Mouse (Mus musculus) neural tube, embryonic 12.5 days (tissue): Measurements from ENCODE around the gene Dis3l2. TPM values are rescaled to one million over a fixed set of nuclear protein-coding genes. Genes with fewer than 3 reads are reported as not detected.

Experiments used
- ATAC-seq: fragments of 200-750 bp; cut with Nextera tagmentation; 2 replicates; pipeline ENCODE4 v1.8.0; 2017; ENCODE audit warnings: low read depth, mild to moderate bottlenecking, moderate TSS enrichment, moderate library complexity; ENCODE audit not compliant: low FRiP score
- H3K27ac ChIP-seq: fragments of 300-500 bp; sonication (generic); 2 replicates; pipeline ENCODE4 v1.5.1; 2016
- H3K27me3 ChIP-seq: fragments of 300-500 bp; sonication (generic); replicated peaks from 2 replicates; pipeline ENCODE4 v1.6.1; 2016; ENCODE audit warnings: mild to moderate bottlenecking
- H3K36me3 ChIP-seq: fragments of 300-500 bp; sonication (generic); 2 replicates; pipeline ENCODE4 v1.6.1; 2016; ENCODE audit warnings: mild to moderate bottlenecking
- H3K4me1 ChIP-seq: fragments of 300-500 bp; sonication (generic); 2 replicates; pipeline ENCODE4 v1.6.1; 2016
- H3K4me2 ChIP-seq: fragments of 300-500 bp; sonication (generic); replicated peaks from 2 replicates; pipeline ENCODE4 v1.6.1; 2016; ENCODE audit warnings: mild to moderate bottlenecking
- H3K4me3 ChIP-seq: fragments of 300-500 bp; sonication (generic); 2 replicates; pipeline ENCODE4 v1.5.1; 2016
- H3K9ac ChIP-seq: fragments of 300-500 bp; sonication (generic); 2 replicates; pipeline ENCODE4 v1.6.1; 2016; ENCODE audit warnings: mild to moderate bottlenecking
- H3K9me3 ChIP-seq: fragments of 300-500 bp; sonication (generic); 2 replicates; pipeline ENCODE4 v1.6.1; 2016; ENCODE audit warnings: mild to moderate bottlenecking
- WGBS: fragments of 180-500 bp; shearing (Covaris S2); methylation state at CpG from one replicate; pipeline ENCODE4 v1.1.7; 2016; 5-methylcytosine and 5-hydroxymethylcytosine counted together
- polyA plus RNA-seq: library from polyadenylated mRNA; unstranded; fragments of >200 nt; fragmentation: Nextera tagmentation; extraction: Ambion mirVana; gene quantifications from 2 replicates; pipeline ENCODE4 v1.2.1, GENCODE M21; 2016

Gene Dis3l2
- 38.7 and 40.7 TPM in 2 replicates for polyA plus RNA-seq

DNA sequence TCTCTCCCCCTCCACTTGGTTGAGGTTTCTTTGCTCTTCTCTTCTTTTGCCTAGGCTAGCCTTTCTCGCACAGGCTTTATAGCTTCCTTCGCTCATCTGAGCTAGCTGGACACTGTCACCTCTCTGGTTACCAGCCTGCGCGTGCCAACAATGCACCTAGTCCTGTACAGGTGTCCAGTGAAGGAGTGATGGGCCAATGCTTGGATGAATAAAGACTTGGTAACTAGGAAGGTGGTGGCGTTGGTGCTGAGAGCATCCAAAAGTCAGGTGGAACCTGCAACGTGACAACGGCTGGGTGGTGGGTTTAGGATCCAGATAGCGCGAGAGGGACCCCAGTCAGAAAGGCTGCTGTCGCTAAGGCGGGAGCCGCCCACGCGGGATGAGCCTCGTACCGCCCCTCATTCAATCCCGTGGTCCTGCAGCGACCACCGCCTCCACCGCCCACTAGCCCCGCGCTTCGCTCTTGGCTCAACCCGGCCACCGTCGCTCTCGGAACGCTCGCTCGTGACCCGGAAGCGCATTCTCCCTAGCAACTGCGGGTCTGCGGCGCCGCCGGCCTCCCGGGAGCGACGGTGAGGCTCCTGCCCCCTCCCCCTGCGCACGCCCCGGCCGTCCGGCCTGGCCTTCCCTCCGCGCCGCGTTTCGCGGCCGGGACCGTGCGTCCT, at the start of gene Dis3l2:
TSS of gene Dis3l2 (plus strand) at position 509 of the 665 bp plus-strand sequence.
- 3% methylated on average over 51 of the region's 54 CpGs for WGBS
- Histone ChIP-seq H3K4me1 (peaks cover 16% of the 10 kb centered on the region), H3K27me3 (no peaks in the 10 kb centered on the region), H3K9ac (peak within 1 kb of the TSS; percentile 93), H3K27ac (peak within 1 kb of the TSS; percentile 88), H3K36me3 (no peaks in the 10 kb centered on the region), H3K4me2 (peak within 1 kb of the TSS; percentile 75), H3K4me3 (peak within 1 kb of the TSS; percentile 88), H3K9me3 (no peaks in the 10 kb centered on the region)
- peak; percentile 97 for ATAC-seq

DNA sequence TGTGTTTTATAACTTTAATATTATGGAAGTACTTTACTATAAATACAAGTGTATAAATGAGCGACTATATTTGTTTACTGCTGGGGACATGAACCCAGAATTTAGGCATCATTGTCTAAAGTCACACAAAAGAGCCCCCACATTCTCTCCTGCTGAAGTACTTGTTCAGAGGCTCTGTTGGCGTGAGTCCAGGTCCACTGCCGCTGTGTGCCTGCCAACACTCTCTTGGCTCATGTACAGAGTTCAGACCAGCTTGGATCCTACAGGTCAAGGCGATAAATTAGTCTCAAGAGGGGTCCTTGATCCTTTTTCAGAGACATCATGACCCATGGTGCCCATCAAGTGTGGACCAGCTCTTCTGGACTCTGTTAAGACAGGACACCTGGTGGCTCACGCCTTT, 46.5 kb upstream of the Dis3l2 start:
- Histone ChIP-seq H3K4me3 (no peak overlapping the region), H3K4me1 (no peaks in the 10 kb centered on the region), H3K9ac (no peak overlapping the region), H3K9me3 (no peaks in the 10 kb centered on the region), H3K36me3 (no peaks in the 10 kb centered on the region), H3K27me3 (no peaks in the 10 kb centered on the region), H3K27ac (no peak overlapping the region), H3K4me2 (no peak overlapping the region)
- 86% methylated on average over 5 of the region's 5 CpGs for WGBS
- no peak for ATAC-seq

DNA sequence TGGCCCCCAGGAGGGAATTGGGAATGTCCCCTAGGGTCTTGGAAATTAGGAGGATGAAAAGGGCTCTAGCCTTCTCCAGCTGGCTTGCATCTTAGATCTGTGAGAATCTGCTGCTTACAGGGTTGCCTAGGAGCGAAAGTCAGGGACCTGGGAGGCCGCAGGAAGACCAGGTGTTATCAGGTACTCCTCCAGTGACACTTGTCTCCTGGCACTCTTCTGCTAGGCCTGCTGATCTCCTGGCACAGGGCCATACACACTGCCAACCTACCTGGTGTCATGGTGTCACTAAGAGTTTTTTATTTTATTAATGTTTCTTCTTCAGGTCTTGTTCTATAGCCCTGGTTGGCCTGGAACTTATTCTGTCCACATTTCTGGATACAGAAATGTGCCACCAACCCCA, 38.5 kb upstream of the Dis3l2 start:
- Histone ChIP-seq H3K9ac (no peak overlapping the region), H3K4me1 (peaks cover 13% of the 10 kb centered on the region; the same call in 1 of the 2 replicates), H3K27me3 (peaks cover 13% of the 10 kb centered on the region), H3K27ac (no peak overlapping the region), H3K4me2 (no peak overlapping the region), H3K9me3 (no peaks in the 10 kb centered on the region), H3K4me3 (no peak overlapping the region), H3K36me3 (no peaks in the 10 kb centered on the region)
- WGBS = 93% methylated on average over 2 of the region's 2 CpGs
- no peak for ATAC-seq

DNA sequence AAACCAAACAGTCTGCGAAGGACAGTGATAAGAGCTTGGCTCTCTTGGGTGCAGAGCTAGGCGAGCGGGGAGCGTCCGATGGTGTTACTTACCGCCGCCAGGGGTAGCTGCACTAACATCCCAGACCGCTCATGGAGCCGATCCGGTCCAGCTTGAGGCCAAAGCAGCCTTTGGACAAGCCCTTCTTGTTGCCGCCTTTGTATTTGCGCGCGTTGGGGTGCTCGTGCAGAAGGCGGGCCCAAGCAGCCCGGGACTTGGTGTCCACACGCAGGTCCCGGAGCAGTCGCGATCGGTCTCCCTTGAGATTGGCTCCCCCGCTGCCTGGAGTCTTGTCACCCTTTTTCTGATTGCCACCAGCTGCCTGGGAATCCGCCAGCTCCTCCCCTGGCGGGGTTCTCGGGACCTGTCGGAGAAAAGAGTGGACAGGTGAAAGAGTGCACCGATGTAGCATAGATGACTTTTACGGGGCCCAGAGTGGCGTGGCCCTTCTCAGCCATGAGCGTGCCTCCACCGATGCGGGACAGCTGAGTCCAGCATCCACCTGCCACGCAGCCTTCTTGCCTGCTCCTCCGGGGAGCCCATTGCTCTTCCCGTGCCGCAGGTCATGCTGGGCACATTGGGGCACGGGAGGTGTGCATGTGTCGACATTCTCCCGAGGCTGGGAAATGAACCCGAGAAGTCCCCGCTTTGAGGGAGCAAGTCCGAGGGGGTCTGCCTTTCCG, 33.9 kb upstream of the Dis3l2 start:
- Histone ChIP-seq H3K27me3 (peaks cover 25% of the 10 kb centered on the region), H3K36me3 (no peaks in the 10 kb centered on the region), H3K4me2 (peak overlapping the region; percentile 96), H3K4me1 (peaks cover 13% of the 10 kb centered on the region), H3K4me3 (peak overlapping the region; percentile 58), H3K9me3 (no peaks in the 10 kb centered on the region), H3K27ac (no peak overlapping the region), H3K9ac (peak overlapping the region; percentile 72)
- peak; percentile 52 for ATAC-seq
- WGBS = under 1% methylated on average over 44 of the region's 44 CpGs

DNA sequence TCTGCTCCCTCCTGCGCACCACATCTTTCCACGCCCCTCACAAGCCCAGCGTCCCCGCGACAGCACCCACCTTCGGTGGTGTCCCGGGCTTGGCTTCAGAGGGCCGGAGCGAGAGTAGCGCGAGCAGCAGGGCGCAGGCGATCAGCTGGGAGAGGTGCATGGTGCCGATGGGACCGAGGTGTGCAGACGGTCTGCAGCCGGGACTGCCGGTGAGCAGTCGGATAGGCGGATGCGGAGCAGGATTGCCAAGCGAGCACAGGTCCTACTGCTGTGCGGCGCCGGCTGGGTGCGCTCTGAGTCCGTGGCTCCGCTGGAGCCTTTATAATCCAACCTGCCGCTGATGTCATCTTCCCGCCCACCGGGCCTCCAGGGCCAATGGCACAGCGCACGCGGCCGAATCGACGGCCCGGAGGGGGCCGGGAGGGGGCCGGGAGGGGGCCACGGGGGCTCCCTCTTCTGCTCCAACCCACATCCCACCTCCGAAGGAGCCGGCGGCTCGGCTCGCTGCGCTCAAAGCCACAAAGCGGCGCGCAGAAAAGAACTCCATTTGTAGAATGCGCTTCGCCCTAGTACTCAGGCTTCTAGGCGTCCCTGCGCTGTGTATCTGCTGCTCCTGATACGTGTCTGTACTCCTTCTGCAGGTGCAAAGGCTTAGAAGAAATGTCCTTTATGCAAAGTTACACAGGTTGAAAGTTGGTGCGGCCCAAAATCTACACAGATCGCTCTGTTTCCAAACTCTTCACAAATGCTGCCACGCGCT, 33.1 kb upstream of the Dis3l2 start, which contains the start of gene Nppc:
TSS of gene Nppc (minus strand) at position 293 of the 760 bp plus-strand sequence.
- peaks cover 25% of the 10 kb centered on the region for H3K27me3 ChIP-seq
- peak within 1 kb of the TSS; percentile 96 for H3K4me2 ChIP-seq
- peaks cover 13% of the 10 kb centered on the region for H3K4me1 ChIP-seq
- peak within 1 kb of the TSS; percentile 58 for H3K4me3 ChIP-seq
- no peaks in the 10 kb centered on the region for H3K9me3 ChIP-seq
- peak within 1 kb of the TSS; percentile 72 for H3K9ac ChIP-seq
- ATAC-seq = peak; percentile 93
- 4% methylated on average over 58 of the region's 59 CpGs for WGBS
- no peaks in the 10 kb centered on the region for H3K36me3 ChIP-seq
- H3K27ac ChIP-seq = no peak within 1 kb of the TSS

DNA sequence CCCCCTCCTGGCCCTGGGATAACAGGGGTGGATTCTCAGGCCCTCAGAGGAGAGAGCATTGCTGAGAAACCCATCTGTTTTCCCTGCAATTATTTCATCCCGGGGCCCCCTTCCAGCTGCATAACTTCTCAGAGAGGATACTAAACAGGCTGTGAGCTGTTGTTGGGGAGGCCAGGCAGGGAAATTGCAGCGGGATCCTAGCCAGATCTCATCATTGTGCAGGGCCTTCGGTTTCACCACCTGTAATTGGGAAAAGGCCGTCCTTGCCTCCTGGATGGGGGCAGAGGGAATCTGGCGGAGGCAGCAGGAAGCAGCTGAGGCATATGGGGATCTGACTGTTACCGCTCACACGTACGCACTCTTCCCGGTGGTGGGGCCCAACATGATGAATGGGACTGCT, 29.2 kb upstream of the Dis3l2 start:
- Histone ChIP-seq H3K36me3 (no peaks in the 10 kb centered on the region), H3K4me2 (no peak overlapping the region), H3K9ac (no peak overlapping the region), H3K4me1 (peaks cover 6% of the 10 kb centered on the region), H3K9me3 (no peaks in the 10 kb centered on the region), H3K27ac (no peak overlapping the region), H3K27me3 (peaks cover 17% of the 10 kb centered on the region), H3K4me3 (no peak overlapping the region)
- 61% methylated on average over 9 of the region's 9 CpGs for WGBS
- no peak for ATAC-seq

DNA sequence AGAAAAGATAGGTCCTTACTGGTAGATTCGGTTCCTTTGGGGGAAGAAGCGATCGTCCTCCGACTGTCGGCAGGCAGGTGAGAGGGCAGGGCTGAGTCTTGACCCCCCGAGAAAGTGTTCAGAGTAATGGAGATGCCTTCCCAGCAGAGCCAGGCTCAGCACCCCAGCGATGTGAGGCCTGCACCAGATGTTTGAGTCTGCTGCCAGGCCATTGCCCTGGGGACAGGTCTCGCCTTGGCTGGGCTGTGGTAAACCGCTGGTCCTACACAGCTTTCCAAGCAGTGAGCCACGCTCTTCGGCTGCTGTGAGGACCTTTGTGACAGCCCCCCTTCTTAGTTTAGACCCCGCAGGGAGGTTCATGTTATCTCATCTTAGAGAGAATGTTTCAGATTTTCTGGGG, 28.5 kb upstream of the Dis3l2 start:
- H3K4me1 ChIP-seq = peaks cover under 1% of the 10 kb centered on the region
- H3K4me2 ChIP-seq = no peak overlapping the region
- WGBS = 92% methylated on average over 12 of the region's 12 CpGs
- no peak overlapping the region for H3K9ac ChIP-seq
- no peaks in the 10 kb centered on the region for H3K36me3 ChIP-seq
- peaks cover 12% of the 10 kb centered on the region for H3K27me3 ChIP-seq
- H3K4me3 ChIP-seq = no peak overlapping the region
- no peak for ATAC-seq
- no peak overlapping the region for H3K27ac ChIP-seq
- H3K9me3 ChIP-seq = no peaks in the 10 kb centered on the region

DNA sequence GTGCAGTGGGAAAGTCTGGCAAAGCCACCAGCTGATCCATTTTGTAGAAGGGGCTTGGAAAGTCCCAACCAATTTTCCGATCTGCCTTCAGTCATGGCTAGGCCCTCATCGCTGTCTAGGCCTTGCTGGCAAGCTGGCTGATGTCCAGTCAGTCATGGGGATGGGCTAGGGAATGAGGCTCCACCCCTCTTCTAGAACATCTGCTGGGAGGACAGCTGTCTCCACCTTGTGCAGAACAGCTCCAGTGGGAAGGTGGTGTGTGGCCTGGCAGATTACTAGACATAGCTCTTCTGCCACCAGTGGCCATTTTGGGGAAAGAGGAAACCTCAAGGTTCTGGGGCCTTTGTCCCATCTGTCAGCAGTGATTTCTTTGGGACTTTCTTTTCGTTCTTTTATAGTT, 26.0 kb upstream of the Dis3l2 start:
- H3K27me3 ChIP-seq = no peaks in the 10 kb centered on the region; the same call in 1 of the 2 replicates
- no peak overlapping the region for H3K4me2 ChIP-seq
- no peak overlapping the region for H3K27ac ChIP-seq
- no peaks in the 10 kb centered on the region for H3K4me1 ChIP-seq
- ATAC-seq = no peak
- no peak overlapping the region for H3K4me3 ChIP-seq
- no peak overlapping the region for H3K9ac ChIP-seq
- WGBS = 89% methylated on average over 3 of the region's 3 CpGs
- no peaks in the 10 kb centered on the region for H3K36me3 ChIP-seq
- H3K9me3 ChIP-seq = no peaks in the 10 kb centered on the region

DNA sequence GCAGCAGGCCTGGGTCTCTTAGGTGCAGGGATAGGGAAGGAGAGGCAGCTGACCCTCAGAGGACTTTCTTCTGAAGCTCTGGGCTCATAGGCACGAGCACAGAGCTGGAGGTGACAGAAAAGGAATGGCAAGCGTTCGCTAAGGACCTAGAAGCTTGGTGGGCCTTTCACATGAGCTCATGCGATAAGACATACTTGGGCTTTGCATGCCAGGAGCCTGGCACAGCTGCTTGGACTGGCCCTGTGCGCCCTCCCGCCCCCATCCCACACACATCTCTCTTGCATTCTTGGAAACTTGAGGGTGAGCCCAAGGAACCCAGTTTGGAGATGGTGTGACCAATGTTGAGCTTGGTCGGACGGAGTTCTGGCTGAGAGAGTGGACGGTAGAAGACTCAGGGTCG, 24.9 kb upstream of the Dis3l2 start:
- Histone ChIP-seq H3K27ac (no peak overlapping the region), H3K27me3 (no peaks in the 10 kb centered on the region), H3K9ac (no peak overlapping the region), H3K36me3 (no peaks in the 10 kb centered on the region), H3K4me1 (no peaks in the 10 kb centered on the region), H3K4me2 (no peak overlapping the region), H3K9me3 (no peaks in the 10 kb centered on the region), H3K4me3 (no peak overlapping the region)
- 87% methylated on average over 10 of the region's 10 CpGs for WGBS
- ATAC-seq = no peak

DNA sequence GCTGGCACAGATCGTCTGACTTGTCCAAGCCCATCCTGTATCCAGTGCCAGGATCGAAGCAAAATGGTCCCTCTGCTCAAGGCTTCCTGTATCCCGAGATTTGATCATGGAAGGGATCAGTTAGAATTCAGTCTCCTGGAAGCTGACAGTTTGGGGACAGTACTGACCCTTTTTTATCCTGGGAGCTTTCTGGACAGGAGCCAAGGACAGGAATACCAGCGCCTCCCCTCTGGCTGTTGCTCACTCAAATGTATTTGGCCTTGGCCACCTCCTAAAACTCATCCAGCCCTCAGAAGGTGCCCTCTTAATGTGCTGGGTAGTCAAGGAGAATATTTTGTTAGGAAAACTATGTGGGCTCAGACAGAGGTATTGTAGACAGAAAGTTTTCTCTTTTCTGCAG, 16.4 kb upstream of the Dis3l2 start:
- Histone ChIP-seq H3K27ac (no peak overlapping the region), H3K4me1 (no peaks in the 10 kb centered on the region), H3K4me2 (no peak overlapping the region), H3K4me3 (no peak overlapping the region), H3K27me3 (no peaks in the 10 kb centered on the region), H3K36me3 (no peaks in the 10 kb centered on the region), H3K9me3 (no peaks in the 10 kb centered on the region), H3K9ac (no peak overlapping the region)
- 90% methylated on average over 4 of the region's 4 CpGs for WGBS
- ATAC-seq = no peak

DNA sequence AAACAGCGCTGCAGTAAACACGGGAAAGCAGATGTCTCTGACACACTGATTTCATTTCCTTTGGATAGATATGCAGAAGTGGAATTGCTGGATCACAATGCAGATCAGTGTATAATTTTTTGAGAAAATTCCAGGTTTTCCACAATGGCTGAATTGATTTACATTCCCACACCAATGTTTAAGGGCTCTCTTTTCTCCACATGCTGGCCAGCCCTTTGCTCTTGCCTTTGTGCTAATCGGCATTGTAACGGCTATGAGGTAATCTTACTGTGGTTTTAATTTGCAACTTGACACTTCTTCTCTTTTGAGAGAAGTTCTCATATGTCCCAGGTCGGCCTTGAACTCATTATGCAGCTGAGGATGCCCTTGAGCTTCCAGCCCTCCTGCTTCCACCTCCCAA, 12.6 kb upstream of the Dis3l2 start:
- Histone ChIP-seq H3K27me3 (no peaks in the 10 kb centered on the region), H3K9me3 (no peaks in the 10 kb centered on the region), H3K4me1 (no peaks in the 10 kb centered on the region), H3K36me3 (no peaks in the 10 kb centered on the region), H3K9ac (no peak overlapping the region), H3K4me2 (no peak overlapping the region), H3K27ac (no peak overlapping the region), H3K4me3 (no peak overlapping the region)
- 76% methylated on average over 5 of the region's 5 CpGs for WGBS
- no peak for ATAC-seq

DNA sequence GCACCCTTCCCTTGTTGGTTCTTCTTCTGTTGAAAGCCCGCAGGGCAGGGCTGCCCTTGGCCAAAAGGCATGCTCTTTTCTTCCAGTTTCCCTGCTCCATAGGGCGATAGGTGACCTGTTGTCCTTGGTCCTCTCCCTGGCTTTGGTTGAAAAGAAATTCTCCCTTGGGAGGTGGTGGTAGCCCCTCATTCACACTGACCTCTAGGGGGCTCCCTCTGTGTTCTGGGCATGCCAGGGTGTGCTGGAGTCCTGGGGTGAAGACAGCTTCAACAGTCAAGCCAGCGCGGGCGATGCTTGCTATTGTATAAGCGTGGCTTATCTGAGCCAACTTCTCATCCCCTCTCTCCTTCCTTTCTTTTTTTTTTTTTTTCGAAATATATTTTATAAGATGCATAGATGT, 6.7 kb upstream of the Dis3l2 start:
- Histone ChIP-seq H3K27ac (no peak overlapping the region), H3K9ac (no peak overlapping the region), H3K9me3 (no peaks in the 10 kb centered on the region), H3K36me3 (no peaks in the 10 kb centered on the region), H3K4me2 (no peak overlapping the region), H3K4me3 (no peak overlapping the region), H3K4me1 (no peaks in the 10 kb centered on the region), H3K27me3 (no peaks in the 10 kb centered on the region)
- no peak for ATAC-seq
- 57% methylated on average over 7 of the region's 7 CpGs for WGBS
